Mouse (Mus musculus) embryonic facial prominence, embryonic 14.5 days (tissue): ENCODE results near the gene Samd4. TPM values are rescaled to one million over a fixed set of nuclear protein-coding genes. Genes with fewer than 3 reads are reported as not detected.

Experiments used
- ATAC-seq: fragments of 200-750 bp; cut with Nextera tagmentation; 2 replicates; pipeline ENCODE4 v1.8.0; 2017; ENCODE audit warnings: low read depth, moderate number of reproducible peaks, moderate TSS enrichment
- DNase-seq: peaks from one replicate; pipeline ENCODE4 v3.0.0-alpha.2; 2015; ENCODE audit warnings: low spot score
- H3K27ac ChIP-seq: fragments of 300-500 bp; sonication (generic); replicated peaks from 2 replicates; pipeline ENCODE4 v1.5.1; 2014; ENCODE audit warnings: low read depth, mild to moderate bottlenecking, low read length, moderate library complexity
- H3K27me3 ChIP-seq: fragments of 300-500 bp; sonication (generic); replicated peaks from 2 replicates; pipeline ENCODE4 v1.6.1; 2014; ENCODE audit warnings: low read length; ENCODE audit not compliant: control insufficient read depth, insufficient read depth
- H3K36me3 ChIP-seq: fragments of 300-500 bp; sonication (generic); 2 replicates; pipeline ENCODE4 v1.6.1; 2014; ENCODE audit warnings: low read length, mixed read lengths; ENCODE audit not compliant: control insufficient read depth, insufficient read depth
- H3K4me1 ChIP-seq: fragments of 300-500 bp; sonication (generic); 2 replicates; pipeline ENCODE4 v1.6.1; 2014; ENCODE audit warnings: antibody characterized with exemption, low read length; ENCODE audit not compliant: control insufficient read depth, insufficient read depth
- H3K4me2 ChIP-seq: fragments of 300-500 bp; sonication (generic); 2 replicates; pipeline ENCODE4 v1.6.1; 2014; ENCODE audit warnings: low read depth, mild to moderate bottlenecking, low read length, moderate library complexity, mixed read lengths
- H3K4me3 ChIP-seq: fragments of 300-500 bp; sonication (generic); 2 replicates; pipeline ENCODE4 v1.5.1; 2014; ENCODE audit warnings: low read depth, mild to moderate bottlenecking, low read length
- H3K9ac ChIP-seq: fragments of 300-500 bp; sonication (generic); 2 replicates; pipeline ENCODE4 v1.6.1; 2014; ENCODE audit warnings: low read depth, mild to moderate bottlenecking, low read length, moderate library complexity, mixed read lengths
- H3K9me3 ChIP-seq: fragments of 300-500 bp; sonication (generic); 2 replicates; pipeline ENCODE4 v1.6.1; 2016; ENCODE audit warnings: low read length; ENCODE audit not compliant: control insufficient read depth
- WGBS: fragments of 180-500 bp; shearing (Covaris S2); extraction: QIAGEN DNeasy Blood & Tissue Kit; methylation state at CpG from one replicate; pipeline ENCODE4 v1.1.7; 2014; 5-methylcytosine and 5-hydroxymethylcytosine counted together
- polyA plus RNA-seq: library from polyadenylated mRNA; unstranded; fragments of >200 nt; fragmentation: Nextera tagmentation; extraction: Ambion mirVana; gene quantifications from 2 replicates; pipeline ENCODE4 v1.2.1, GENCODE M21; 2014

The Samd4 gene
- polyA plus RNA-seq, 1 experiment from 2014 or later: 9.6 TPM

- DNase-seq: no peak
- Histone ChIP-seq H3K27me3 (no peaks in the 10 kb centered on the region), H3K9me3 (no peaks in the 10 kb centered on the region), H3K9ac (no peak overlapping the region), H3K36me3 (no peaks in the 10 kb centered on the region), H3K4me3 (no peak overlapping the region), H3K4me2 (no peak overlapping the region), H3K27ac (no peak overlapping the region), H3K4me1 (no peaks in the 10 kb centered on the region)
- WGBS: 75% methylated on average over 17 of the region's 17 CpGs
- ATAC-seq: no peak
These were observed 98.2 kb downstream of the Samd4 start for GRCm38 (mm10) chr14:46980736-46981438.

GRCm38 (mm10) chr14:46982106-46982505 lies 99.5 kb downstream of the Samd4 start:
- no peak overlapping the region for H3K27ac ChIP-seq
- no peaks in the 10 kb centered on the region for H3K27me3 ChIP-seq
- no peaks in the 10 kb centered on the region for H3K4me1 ChIP-seq
- ATAC-seq (no peak), DNase-seq (no peak)
- WGBS: 78% methylated on average over 6 of the region's 6 CpGs
- H3K36me3 ChIP-seq: no peaks in the 10 kb centered on the region
- no peak overlapping the region for H3K4me3 ChIP-seq
- no peak overlapping the region for H3K9ac ChIP-seq
- H3K4me2 ChIP-seq: no peak overlapping the region
- H3K9me3 ChIP-seq: no peaks in the 10 kb centered on the region

- Histone ChIP-seq H3K4me1 (no peaks in the 10 kb centered on the region), H3K27me3 (no peaks in the 10 kb centered on the region), H3K4me3 (no peak overlapping the region), H3K9me3 (no peaks in the 10 kb centered on the region), H3K4me2 (no peak overlapping the region), H3K36me3 (no peaks in the 10 kb centered on the region), H3K27ac (no peak overlapping the region), H3K9ac (no peak overlapping the region)
- DNase-seq (no peak), ATAC-seq (no peak)
- WGBS: 59% methylated on average over 8 of the region's 8 CpGs
These were observed 102.0 kb downstream of the Samd4 start for GRCm38 (mm10) chr14:46984542-46985125.

- no peaks in the 10 kb centered on the region for H3K9me3 ChIP-seq
- ATAC-seq: peak; percentile 82; the same call in 1 of the 2 replicates
- H3K9ac ChIP-seq: no peak overlapping the region
- H3K36me3 ChIP-seq: no peaks in the 10 kb centered on the region
- H3K27ac ChIP-seq: no peak overlapping the region
- H3K4me1 ChIP-seq: peaks cover 6% of the 10 kb centered on the region; the same call in 1 of the 2 replicates
- no peak overlapping the region for H3K4me2 ChIP-seq
- peak; percentile 82 for DNase-seq
- H3K4me3 ChIP-seq: no peak overlapping the region
- no peaks in the 10 kb centered on the region for H3K27me3 ChIP-seq
- WGBS: 35% methylated on average over 4 of the region's 4 CpGs
These were observed 107.0 kb downstream of the Samd4 start for GRCm38 (mm10) chr14:46989694-46990093.

- H3K4me1 ChIP-seq: peaks cover 6% of the 10 kb centered on the region; the same call in 1 of the 2 replicates
- H3K9ac ChIP-seq: no peak overlapping the region
- no peak overlapping the region for H3K4me3 ChIP-seq
- ATAC-seq (no peak), DNase-seq (no peak)
- H3K36me3 ChIP-seq: no peaks in the 10 kb centered on the region
- H3K27ac ChIP-seq: no peak overlapping the region
- H3K4me2 ChIP-seq: no peak overlapping the region
- WGBS: 89% methylated on average over 3 of the region's 3 CpGs
- no peaks in the 10 kb centered on the region for H3K9me3 ChIP-seq
- H3K27me3 ChIP-seq: no peaks in the 10 kb centered on the region
These were observed 107.8 kb downstream of the Samd4 start for GRCm38 (mm10) chr14:46990450-46990849.

- WGBS: 73% methylated on average over 7 of the region's 7 CpGs
- peak; percentile 55 for ATAC-seq
- peaks cover 14% of the 10 kb centered on the region; the same call in 1 of the 2 replicates for H3K4me1 ChIP-seq
These were observed 112.0 kb downstream of the Samd4 start for GRCm38 (mm10) chr14:46994704-46995103.

GRCm38 (mm10) chr14:46999321-47000025 lies 116.8 kb downstream of the Samd4 start:
- no peak overlapping the region for H3K9ac ChIP-seq
- peak; percentile 62 for DNase-seq
- no peak overlapping the region for H3K27ac ChIP-seq
- 0 out of 2 replicates have a peak overlapping the region, but pooled peaks have one; percentile 10 for H3K4me2 ChIP-seq
- H3K27me3 ChIP-seq: no peaks in the 10 kb centered on the region
- 40% methylated on average over 9 of the region's 9 CpGs for WGBS
- peaks cover 20% of the 10 kb centered on the region; the same call in 1 of the 2 replicates for H3K4me1 ChIP-seq
- H3K36me3 ChIP-seq: no peaks in the 10 kb centered on the region
- ATAC-seq: no peak
- no peak overlapping the region for H3K4me3 ChIP-seq
- no peaks in the 10 kb centered on the region for H3K9me3 ChIP-seq

More at GRCm38 (mm10) chr14:46994704-46995103, 112.0 kb downstream of the Samd4 start:
- Histone ChIP-seq H3K9ac (no peak overlapping the region), H3K27me3 (no peaks in the 10 kb centered on the region), H3K9me3 (no peaks in the 10 kb centered on the region), H3K36me3 (no peaks in the 10 kb centered on the region), H3K4me3 (no peak overlapping the region), H3K4me2 (no peak overlapping the region), H3K27ac (no peak overlapping the region)
- peak; percentile 62 for DNase-seq

- Histone ChIP-seq H3K9ac (no peak overlapping the region), H3K27me3 (no peaks in the 10 kb centered on the region), H3K4me1 (peaks cover 20% of the 10 kb centered on the region; the same call in 1 of the 2 replicates), H3K4me2 (no peak overlapping the region), H3K9me3 (no peaks in the 10 kb centered on the region), H3K27ac (no peak overlapping the region), H3K36me3 (no peaks in the 10 kb centered on the region), H3K4me3 (no peak overlapping the region)
- 82% methylated on average over 11 of the region's 11 CpGs for WGBS
- ATAC-seq (no peak), DNase-seq (no peak)
These were observed 117.6 kb downstream of the Samd4 start for GRCm38 (mm10) chr14:47000096-47000736.
